Mouse (Mus musculus): ENCODE results near the gene Dusp5. TPM values are rescaled to one million over a fixed set of nuclear protein-coding genes. Genes with fewer than 3 reads are reported as not detected.

Gene Dusp5
- total RNA-seq, 2 experiments from 2014 or later: 7.7 to 13.0 TPM

DNA sequence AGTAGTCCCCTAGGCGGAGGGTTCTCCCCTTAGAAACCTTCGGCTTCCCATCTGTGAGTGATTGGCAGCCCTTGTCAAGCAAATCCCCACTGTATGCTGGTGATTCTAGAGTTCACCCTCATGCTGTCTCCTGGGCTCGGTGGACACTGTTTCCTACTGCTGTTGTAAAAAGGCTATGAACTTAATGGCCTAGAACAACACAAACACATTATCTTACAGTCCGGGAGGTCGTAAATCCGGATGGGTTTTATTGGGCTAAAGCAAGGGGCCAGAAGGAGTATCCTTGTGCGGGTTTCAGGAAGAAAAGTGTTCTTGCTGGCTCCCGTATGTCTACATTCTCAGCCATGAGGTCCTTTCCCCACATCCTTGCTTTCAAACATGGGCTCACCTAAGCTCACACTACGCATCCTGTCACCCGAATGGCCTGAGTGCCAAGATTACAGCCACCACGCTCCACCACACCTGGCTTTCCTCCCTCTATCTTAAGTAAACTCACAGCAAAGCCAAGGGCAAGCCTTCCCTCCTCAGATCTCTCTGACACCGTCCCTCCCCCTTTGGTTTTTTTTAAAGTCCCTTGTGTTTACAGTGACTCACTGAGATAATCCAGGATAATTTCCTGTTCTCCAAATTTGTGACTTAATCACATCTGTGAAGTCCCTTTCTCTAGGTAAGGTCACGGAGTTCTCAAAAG lies 17.5 kb upstream of the Dusp5 start:
- DNase-seq (ENCODE audit: low spot score in 2 of 2): no peak
- intact Hi-C loops (cut with DNase I): no loop called here

DNA sequence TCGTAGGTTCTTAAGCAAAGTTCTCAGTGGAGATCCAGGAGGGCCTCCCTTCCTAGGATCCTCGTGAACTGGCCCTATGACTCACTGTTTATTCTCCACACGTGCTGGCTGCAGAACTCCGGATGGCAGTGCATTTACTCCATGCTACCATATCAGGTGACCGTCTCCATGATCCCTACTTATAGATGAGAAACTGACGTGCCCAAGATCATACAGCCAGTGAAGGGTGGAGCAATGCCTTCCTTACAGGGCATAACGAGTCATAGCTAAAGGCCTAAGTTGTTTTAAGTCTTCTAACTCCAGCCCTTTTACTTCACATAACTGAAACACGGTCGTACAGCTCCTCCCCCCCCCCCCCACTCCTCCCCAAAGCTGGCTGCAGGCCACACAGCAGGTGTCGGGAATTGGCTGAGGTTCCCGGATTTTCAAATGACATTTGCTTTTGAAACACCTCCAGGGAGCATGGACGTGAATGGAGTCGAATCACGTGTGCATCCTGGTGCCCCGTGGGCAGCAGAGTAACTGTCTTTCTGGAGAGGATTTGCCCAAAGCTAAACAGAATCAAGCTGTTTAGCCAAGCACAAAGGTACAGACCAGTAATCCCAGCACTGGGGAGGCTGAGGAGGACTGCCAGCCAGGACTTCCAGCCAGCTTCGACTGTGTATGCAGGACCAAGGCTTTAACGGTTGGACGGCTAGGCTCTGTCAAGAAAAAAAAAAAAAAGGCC lies 11.4 kb upstream of the Dusp5 start:
- intact Hi-C loops (cut with DNase I): no loop called here
- DNase-seq (ENCODE audit: low spot score in 2 of 2): no peak

DNA sequence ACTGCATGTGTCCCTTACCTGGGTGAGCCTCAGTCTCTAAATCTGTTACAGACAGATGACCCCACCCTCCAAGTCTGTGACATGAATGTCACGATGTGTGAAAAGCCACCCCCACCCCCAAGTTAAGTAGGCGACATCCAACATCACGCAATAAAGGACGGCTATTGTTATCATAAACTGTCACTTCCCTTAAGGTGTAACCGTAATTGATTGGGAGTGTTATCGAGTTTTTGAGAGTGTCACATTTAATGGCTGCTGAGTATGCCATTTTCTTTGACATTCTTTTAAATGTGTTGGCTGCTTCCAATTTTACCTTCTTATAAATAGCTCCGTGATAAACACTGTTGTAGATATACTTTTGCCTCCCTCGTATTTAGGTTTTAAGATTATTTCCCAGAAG lies 9.4 kb upstream of the Dusp5 start:
- no peak for DNase-seq (ENCODE audit: low spot score in 2 of 2)
- intact Hi-C loops (cut with DNase I): no loop called here

DNA sequence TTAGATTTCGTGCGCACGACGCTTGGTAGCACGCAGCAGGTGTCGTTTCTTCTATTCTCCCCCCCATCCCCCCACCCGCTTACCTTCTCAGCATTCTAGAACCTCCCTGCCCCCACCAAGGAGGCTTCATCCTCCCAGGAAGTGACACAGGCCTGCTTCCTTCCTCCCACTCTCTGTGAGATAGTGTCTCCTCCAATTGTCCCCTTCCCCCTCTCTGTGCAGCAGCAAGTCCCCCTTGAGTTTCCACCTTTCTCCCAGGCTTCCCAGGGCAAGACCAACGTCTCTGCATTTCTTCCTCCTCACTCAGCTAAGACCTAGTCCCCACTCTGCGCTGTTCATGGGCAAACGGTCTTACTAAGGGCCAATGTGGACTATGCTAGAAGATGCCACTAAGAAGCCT lies 8.9 kb upstream of the Dusp5 start:
- no peak for DNase-seq (ENCODE audit: low spot score in 2 of 2)
- intact Hi-C loops (cut with DNase I): no loop called here

DNA sequence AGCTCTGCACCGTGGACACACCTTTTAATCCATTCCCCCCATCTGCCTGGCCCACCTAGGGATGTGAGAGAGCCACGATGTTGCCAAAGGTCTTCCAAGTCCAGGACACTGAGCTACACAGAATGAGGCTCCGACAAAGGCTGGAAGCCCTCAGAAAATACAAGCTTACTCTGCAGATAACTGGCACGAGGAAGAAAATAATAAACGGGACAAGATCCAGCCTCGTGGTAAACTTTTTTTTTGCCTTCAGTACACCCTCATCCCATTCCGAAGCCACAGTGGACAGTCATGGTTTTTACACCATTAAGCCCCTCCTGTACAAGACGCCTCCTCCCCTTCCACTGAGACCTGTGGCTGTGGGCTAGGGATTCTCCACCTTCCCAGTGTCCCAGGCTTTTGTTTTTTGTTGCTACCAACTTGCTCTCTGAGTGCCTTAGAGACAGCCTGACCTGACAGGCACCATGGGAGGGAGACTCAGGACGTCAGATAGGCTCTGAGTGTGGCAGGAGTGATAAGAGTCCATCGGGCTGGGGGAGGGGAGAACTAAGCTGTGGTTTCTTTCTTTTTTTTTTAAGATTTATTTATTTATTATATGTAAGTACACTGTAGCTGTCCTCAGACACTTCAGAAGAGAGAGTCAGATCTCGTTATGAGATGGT lies 7.6 kb upstream of the Dusp5 start:
- no peak for DNase-seq (ENCODE audit: low spot score in 2 of 2)
- intact Hi-C loops (cut with DNase I): no loop called here

DNA sequence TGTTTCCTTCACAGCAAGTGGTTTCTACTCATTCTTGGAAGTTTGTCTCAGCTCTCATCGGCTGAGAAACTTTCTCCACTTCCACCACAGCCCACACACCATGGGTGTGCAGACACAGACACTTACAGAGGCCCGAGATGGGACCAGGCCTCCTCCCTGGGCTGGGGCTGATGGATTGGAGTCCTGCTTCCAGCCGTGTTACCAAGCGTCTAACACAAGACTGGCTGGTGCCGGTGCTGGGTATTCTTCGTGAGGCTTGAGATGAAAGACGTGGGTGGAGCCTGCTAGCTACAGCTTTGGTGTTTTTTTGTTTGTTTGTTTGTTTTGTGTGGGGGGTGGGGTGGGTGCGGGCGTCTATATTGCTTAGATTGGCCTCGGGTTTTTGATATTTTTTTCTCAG lies 1.4 kb upstream of the Dusp5 start:
- intact Hi-C loops (cut with DNase I): no loop called here
- no peak for DNase-seq (ENCODE audit: low spot score in 2 of 2)

DNA sequence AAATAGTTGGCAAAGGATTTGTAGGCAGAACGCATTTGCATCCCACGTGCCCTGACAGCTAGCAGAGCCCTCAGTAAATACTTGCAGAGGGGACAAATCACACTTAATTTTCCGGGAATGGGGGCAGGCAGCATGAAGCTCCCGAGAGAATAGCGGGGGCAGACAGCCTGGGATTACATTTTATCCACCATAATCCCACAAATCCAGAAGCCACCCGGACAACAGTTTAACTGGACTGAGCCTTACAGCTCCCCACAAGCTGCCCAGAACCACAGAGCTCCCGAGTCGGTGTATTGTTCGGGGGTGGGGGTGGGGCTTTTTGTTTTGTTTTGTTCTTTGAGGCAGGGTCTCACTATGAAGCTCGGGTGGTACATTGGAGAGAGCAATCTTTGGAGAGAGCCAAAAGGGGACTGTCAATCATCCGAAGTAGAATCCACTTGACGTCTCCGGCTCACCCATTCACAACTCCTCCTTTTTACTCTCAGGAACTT lies 733 bp upstream of the Dusp5 start:
- intact Hi-C loops (cut with DNase I): no loop called here
- no peak for DNase-seq (ENCODE audit: low spot score in 2 of 2)

DNA sequence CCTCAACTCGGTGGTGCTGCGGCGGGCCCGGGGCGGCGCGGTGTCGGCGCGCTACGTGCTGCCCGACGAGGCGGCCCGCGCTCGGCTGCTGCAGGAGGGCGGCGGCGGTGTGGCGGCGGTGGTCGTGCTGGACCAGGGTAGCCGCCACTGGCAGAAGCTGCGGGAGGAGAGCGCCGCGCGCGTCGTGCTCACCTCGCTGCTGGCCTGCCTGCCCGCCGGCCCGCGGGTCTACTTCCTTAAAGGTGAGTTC lies 471 bp downstream of the Dusp5 start:
- intact Hi-C loops (cut with DNase I): no loop called here
- DNase-seq (ENCODE audit: low spot score in 2 of 2): no peak

DNA sequence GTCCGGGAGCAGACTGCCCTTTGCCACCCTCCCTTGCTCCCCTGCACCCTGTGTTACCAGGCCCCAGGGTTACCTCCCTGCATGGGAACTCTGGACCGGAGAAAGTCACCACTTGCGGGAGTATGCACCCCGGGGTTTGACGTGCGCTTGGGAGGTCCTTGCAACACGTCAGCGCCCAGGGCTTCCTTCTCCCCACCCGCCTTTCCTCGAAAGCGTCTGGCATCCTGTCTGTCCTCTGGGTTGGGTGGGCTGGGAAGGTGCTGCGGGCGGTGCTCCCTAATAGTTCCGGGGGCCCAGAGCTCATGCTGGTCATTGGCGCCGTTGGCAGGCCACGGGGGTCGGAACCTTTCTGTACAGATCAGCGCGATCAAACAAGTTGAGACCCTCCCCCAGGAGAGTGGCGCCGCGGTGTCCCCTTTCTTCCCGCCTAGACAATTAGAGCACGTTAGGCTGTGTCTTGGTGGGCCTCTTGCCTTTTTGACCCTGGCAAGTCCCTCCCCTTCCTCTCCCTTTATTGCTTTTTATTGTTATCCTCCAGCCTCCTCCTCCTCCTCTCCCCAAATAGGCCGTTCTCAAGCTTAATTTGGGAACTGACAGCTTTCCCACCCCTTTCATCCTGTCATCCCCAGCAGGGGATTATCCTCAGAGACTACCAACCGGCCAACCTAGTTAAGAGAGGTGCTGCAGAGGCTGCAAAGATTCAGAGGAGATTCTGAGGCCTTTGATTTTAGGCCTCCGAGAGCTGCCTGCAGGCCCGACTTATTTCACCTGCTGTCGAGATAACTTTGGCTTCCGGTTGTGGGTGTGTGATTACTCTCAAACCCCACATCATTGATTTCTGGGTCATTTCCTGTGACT lies 1.0 kb downstream of the Dusp5 start:
- intact Hi-C loops (cut with DNase I): loop anchor here (5.0 kb wide), 2 partner anchors 47 to 103 kb away; no protein-coding TSS in a partner anchor
- no peak for DNase-seq (ENCODE audit: low spot score in 2 of 2)

DNA sequence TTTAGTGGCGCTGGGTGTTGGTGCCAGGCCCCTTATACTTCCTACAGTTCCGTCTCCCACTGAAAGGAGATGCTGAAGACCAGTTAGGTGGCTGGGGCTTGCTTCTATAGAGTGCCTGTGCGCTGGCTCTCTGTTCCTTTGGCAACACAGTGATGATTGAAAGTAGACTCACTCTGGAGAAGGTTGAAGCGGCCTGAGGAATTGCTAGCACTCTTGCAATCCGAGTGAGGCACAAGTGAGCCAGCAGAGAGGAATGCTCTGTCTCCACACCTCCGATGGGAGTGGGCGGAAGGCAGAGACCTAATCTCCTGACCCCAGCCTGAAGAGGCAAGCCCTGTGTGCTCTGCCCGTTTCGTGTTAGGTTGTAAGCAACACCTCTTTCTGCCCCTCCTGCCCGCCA lies 2.5 kb downstream of the Dusp5 start:
- intact Hi-C loops (cut with DNase I): loop anchor here (5.0 kb wide), 2 partner anchors 46 to 104 kb away; no protein-coding TSS in a partner anchor
- no peak for DNase-seq (ENCODE audit: low spot score in 2 of 2)

DNA sequence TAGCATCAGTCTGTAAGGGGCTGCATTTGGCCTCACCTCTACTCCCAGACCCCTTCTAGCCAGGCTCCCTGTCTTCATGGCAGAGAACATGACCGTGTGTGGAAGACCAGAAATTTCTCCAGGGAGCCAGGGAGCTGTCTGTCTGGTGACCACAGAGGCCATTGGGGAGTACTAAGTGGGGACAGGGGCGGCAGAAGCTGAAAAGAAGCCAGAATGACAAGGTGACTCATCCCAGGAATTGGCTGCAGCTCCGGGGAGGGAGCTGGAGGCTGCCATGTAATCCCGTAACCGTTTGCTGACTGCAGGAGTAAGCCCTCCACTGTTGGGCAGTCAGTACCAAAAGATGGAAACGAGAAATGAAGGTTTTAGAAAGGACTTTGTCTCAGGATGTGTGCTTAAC lies 3.1 kb downstream of the Dusp5 start:
- no peak for DNase-seq (ENCODE audit: low spot score in 2 of 2)
- intact Hi-C loops (cut with DNase I): loop anchor here (5.0 kb wide), 2 partner anchors 45 to 105 kb away; no protein-coding TSS in a partner anchor

DNA sequence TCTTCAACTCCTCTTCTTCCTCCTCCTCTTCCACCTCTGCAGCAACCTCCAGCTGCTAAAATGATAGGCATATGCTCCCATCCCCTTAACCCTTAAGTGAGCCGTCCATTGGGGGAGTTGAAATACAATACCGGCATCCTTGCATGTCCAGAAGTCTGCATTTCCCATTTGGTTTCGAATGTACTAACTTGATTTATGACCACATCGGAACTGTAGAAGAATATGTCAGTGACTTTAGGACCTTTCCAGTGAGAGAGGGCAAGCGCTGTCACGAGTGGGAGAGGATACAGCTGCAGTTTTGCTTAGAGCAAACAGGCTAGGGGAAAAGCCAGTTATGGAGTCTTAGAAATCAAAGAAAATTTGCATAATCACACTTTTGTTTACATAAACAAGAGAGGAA lies 3.8 kb downstream of the Dusp5 start:
- intact Hi-C loops (cut with DNase I): loop anchor here (5.0 kb wide), 2 partner anchors 45 to 105 kb away; no protein-coding TSS in a partner anchor
- no peak for DNase-seq (ENCODE audit: low spot score in 2 of 2)

DNA sequence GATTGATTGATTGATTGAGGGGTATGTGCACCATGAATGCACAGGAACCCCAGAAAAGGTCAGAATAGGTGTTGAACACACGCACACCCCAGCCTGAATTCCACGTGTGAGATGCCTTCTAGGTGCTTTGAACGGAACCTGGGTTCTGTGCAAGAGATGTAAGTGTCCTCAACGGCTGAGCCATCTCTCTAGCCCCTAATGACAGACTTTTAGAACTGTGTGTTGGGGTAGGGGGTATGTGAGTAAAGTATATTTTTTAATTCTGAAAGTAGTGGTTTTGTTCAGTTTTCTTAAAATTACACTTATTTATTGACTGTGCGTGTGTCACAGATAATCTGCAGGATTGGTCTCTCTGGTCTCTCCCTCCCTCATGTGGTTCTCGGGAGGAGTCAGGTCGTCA lies 4.3 kb downstream of the Dusp5 start:
- intact Hi-C loops (cut with DNase I): loop anchor here (5.0 kb wide), 2 partner anchors 44 to 106 kb away; no protein-coding TSS in a partner anchor
- DNase-seq (ENCODE audit: low spot score in 2 of 2): no peak

DNA sequence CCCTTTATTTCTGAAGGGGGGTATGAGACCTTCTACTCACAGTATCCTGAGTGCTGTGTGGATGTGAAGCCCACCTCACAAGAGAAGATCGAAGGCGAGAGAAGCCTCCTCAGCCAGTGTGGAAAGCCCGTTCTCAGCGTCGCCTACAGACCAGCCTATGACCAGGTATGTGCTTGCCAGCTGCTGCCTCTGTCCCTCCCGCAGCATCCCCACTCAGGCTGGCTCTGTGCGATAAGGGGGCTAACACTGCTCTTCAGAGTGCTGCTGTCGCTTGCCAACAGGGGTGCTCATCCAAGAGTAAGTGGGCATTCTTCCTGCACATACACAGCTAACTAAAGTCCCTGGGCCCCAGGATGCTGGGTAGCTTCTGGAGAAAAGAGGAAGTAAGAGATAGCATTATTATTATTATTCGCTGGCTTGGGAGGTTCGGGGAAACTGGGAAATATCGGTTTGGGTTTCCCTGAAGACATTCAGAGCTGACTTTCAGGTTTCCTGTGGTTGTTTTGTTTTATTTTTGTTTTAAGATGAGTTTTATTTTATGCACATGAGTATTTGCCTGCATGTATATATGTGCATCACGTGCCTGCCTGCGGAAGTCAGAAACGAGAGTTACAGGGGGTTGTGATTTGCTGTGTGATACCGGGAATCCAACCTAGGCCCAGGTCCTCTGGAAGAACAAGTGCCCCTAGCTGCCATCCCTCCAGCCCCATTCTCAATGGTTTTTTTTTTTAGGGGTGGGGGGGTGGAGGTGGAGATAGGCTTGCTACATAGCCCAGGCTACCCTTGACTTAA lies 5.1 kb downstream of the Dusp5 start:
- intact Hi-C loops (cut with DNase I): loop anchor here (5.0 kb wide), 2 partner anchors 43 to 107 kb away; no protein-coding TSS in a partner anchor
- no peak for DNase-seq (ENCODE audit: low spot score in 2 of 2)

DNA sequence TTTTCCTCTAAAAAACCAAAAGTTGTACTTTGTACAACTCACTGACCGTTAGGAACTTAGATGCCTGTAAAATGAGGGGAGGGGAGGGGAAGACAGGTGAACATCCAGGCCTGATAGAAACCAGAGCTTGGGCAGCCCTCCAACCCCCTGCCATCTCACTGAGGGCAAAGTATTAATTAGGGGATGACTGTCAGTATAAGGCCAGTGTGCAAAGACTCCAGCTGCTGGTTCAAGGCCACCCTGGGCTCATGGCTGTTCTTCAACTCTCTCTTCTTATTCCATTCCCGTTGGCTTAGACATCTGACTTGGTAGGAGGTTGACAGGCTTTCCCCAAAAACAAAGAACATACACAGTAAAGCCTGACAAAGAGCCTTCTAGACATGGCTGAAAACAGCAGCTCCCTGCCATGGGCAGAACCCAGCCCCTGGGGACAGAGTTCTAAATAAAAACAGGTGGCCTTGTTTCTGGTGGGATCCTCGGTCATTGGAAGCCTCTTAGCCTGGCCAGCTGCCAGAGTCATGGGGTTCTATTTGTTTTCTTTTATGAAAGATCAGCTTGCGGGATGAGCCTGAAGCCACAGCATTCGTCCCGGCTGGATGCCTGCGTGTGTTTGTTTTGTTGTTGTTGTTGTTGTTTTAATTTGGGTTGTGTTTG lies 6.0 kb downstream of the Dusp5 start:
- intact Hi-C loops (cut with DNase I): loop anchor here (5.0 kb wide), 2 partner anchors 42 to 108 kb away; no protein-coding TSS in a partner anchor
- no peak for DNase-seq (ENCODE audit: low spot score in 2 of 2)

DNA sequence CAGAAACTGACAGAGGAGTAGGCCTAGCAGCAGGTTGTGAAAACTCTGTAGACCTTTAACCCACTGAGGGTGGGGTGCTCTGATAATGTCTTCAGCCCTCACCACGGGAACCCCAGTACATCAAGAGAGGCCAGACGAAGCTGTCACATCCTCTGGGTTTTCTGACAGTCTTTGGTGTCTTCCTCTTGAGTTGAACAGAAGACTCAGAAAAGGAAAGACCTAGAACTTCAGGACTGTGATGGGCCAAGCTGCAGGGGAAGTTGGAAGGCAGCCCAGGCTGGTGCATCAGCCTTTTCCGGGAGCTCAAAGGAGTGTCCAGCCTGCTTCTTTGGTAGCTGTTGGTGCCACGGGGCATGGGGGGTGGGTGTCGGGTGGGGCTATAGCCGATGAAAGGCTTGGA lies 6.5 kb downstream of the Dusp5 start:
- no peak for DNase-seq (ENCODE audit: low spot score in 2 of 2)

DNA sequence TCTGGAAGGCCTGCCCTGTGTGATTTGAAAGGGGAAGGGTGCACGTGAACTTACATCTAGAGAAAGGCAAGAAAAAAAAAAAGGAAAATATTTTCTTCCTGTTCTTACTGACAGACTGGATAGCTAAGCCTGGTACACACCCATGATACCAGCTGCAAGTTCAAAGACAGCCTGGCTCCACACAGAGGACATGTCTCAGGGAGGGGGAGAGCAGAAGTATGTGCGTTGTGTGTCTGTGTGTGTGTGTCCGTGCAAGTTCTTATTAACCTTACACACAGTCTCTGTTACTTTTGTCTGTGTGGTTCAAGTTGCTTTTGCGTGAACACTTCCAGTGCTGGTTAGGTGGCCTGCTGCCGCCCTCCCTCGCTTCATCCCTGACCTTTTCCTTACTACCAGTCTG lies 7.3 kb downstream of the Dusp5 start:
- DNase-seq (ENCODE audit: low spot score in 2 of 2): no peak
- intact Hi-C loops (cut with DNase I): no loop called here

More for the DNA sequence above, 6.5 kb downstream of the Dusp5 start:
- intact Hi-C loops (cut with DNase I): no loop called here

Data from left cerebral cortex, postnatal 36 days (tissue).